Mouse (Mus musculus): ENCODE data around the gene Aldh1a2. TPM values are rescaled to one million over a fixed set of nuclear protein-coding genes. Genes with fewer than 3 reads are reported as not detected.

Gene Aldh1a2
- polyA plus RNA-seq, 1 experiment from 2014 or later, result 96.1 TPM

- H3K4me3 ChIP-seq (ENCODE audit: low read depth, low read length), result no peak overlapping the region
- no peaks in the 10 kb centered on the region for H3K9me3 ChIP-seq (ENCODE audit: control insufficient read depth, low read depth, low read length)
- no peak overlapping the region for H3K27ac ChIP-seq (ENCODE audit: low read length)
- WGBS, result 50% methylated on average over 4 of the region's 4 CpGs
- H3K4me1 ChIP-seq (ENCODE audit: control insufficient read depth, insufficient read depth, low read length), result no peaks in the 10 kb centered on the region
- H3K9ac ChIP-seq (replicated peaks; ENCODE audit: low read depth, low read length), result no peak overlapping the region
- no peaks in the 10 kb centered on the region for H3K27me3 ChIP-seq (ENCODE audit: control insufficient read depth, insufficient read depth, low read length)
- no peak for ATAC-seq (ENCODE audit: insufficient number of reproducible peaks, insufficient read depth, low FRiP score, low read depth)
- no peak overlapping the region for H3K4me2 ChIP-seq (replicated peaks; ENCODE audit: low read depth, low read length)
- no peaks in the 10 kb centered on the region for H3K36me3 ChIP-seq (ENCODE audit: control insufficient read depth, insufficient read depth, low read length)
These were observed 121.1 kb downstream of the Aldh1a2 start for GRCm38 (mm10) chr9:71336674-71337073.

- Histone ChIP-seq H3K27me3 (ENCODE audit: control insufficient read depth, insufficient read depth, low read length) (no peaks in the 10 kb centered on the region), H3K4me1 (ENCODE audit: control insufficient read depth, insufficient read depth, low read length) (no peaks in the 10 kb centered on the region), H3K4me3 (ENCODE audit: low read depth, low read length) (no peak overlapping the region), H3K27ac (ENCODE audit: low read length) (no peak overlapping the region), H3K4me2 (replicated peaks; ENCODE audit: low read depth, low read length) (no peak overlapping the region), H3K36me3 (ENCODE audit: control insufficient read depth, insufficient read depth, low read length) (no peaks in the 10 kb centered on the region), H3K9ac (replicated peaks; ENCODE audit: low read depth, low read length) (no peak overlapping the region), H3K9me3 (ENCODE audit: control insufficient read depth, low read depth, low read length) (no peaks in the 10 kb centered on the region)
- ATAC-seq (ENCODE audit: insufficient number of reproducible peaks, insufficient read depth, low FRiP score, low read depth), result no peak
- 88% methylated on average over 3 of the region's 3 CpGs for WGBS
These were observed 121.8 kb downstream of the Aldh1a2 start for GRCm38 (mm10) chr9:71337425-71337824.

GRCm38 (mm10) chr9:71340116-71340515 lies 124.5 kb downstream of the Aldh1a2 start:
- Histone ChIP-seq H3K9ac (replicated peaks; ENCODE audit: low read depth, low read length) (no peak overlapping the region), H3K4me1 (ENCODE audit: control insufficient read depth, insufficient read depth, low read length) (no peaks in the 10 kb centered on the region), H3K9me3 (ENCODE audit: control insufficient read depth, low read depth, low read length) (no peaks in the 10 kb centered on the region), H3K36me3 (ENCODE audit: control insufficient read depth, insufficient read depth, low read length) (no peaks in the 10 kb centered on the region), H3K27me3 (ENCODE audit: control insufficient read depth, insufficient read depth, low read length) (no peaks in the 10 kb centered on the region), H3K27ac (ENCODE audit: low read length) (no peak overlapping the region), H3K4me2 (replicated peaks; ENCODE audit: low read depth, low read length) (no peak overlapping the region), H3K4me3 (ENCODE audit: low read depth, low read length) (no peak overlapping the region)
- no peak for ATAC-seq (ENCODE audit: insufficient number of reproducible peaks, insufficient read depth, low FRiP score, low read depth)
- WGBS, result 65% methylated on average over 5 of the region's 5 CpGs

Other genes with a start within 250 kb of the Aldh1a2 start
- gene Aqp9, start 47.1 kb upstream of the Aldh1a2 start, polyA plus RNA-seq (2014; fragmentation: Nextera tagmentation; extraction: Ambion mirVana), result 0.12 and 0.36 TPM in 2 replicates

Data from stomach, embryonic 14.5 days (tissue).